ENCODE assay signal across 8 mouse cellular contexts in genomic region chr11:120437857-120438385, GRCm38 (mm10). TPM values are rescaled to one million over a fixed set of nuclear protein-coding genes. Genes with fewer than 3 reads are reported as not detected.
DNase-seq lines count a peak whose midpoint lies in the region; ATAC-seq and TF ChIP-seq lines count a peak whose summit lies in the region.

No protein-coding gene starts in this region.

- no peak for DNase-seq in left cerebral cortex, adult 2 months (ENCODE audit: extremely low spot score in 1 of 2, low spot score in 2 of 2)
- DNase-seq in left cerebral cortex, adult 8-10 months (ENCODE audit: low spot score in 2 of 2): no peak
- no peak for DNase-seq in embryonic facial prominence, embryonic 11.5 days (ENCODE audit: low spot score)
- DNase-seq in intestine, embryonic 14.5 days (ENCODE audit: low spot score): no peak
- no peak for DNase-seq in gastrocnemius, postnatal 25 days
- DNase-seq in cerebellum, postnatal 25 days: no peak
- no peak for DNase-seq in layer of hippocampus, postnatal 25 days (ENCODE audit: extremely low spot score in 1 of 2, low spot score in 1 of 2)

- 30% methylated on average over 12 of the region's 12 CpGs for WGBS in embryonic facial prominence, embryonic 11.5 days
- 25% methylated on average over 12 of the region's 12 CpGs for WGBS in intestine, embryonic 14.5 days

- no peaks in the 10 kb centered on the region for H3K4me1 ChIP-seq in embryonic facial prominence, embryonic 11.5 days (ENCODE audit: control insufficient read depth, insufficient read depth, low read length)
- peaks cover 12% of the 10 kb centered on the region for H3K4me1 ChIP-seq in intestine, embryonic 14.5 days (replicated peaks; ENCODE audit: control insufficient read depth, insufficient read depth, low read length)

- H3K4me2 ChIP-seq in embryonic facial prominence, embryonic 11.5 days (ENCODE audit: low read depth, low read length): peak overlapping the region; percentile 86
- peak overlapping the region; percentile 57 for H3K4me2 ChIP-seq in intestine, embryonic 14.5 days (ENCODE audit: low read length)
- H3K4me2 ChIP-seq in myocyte (ENCODE audit: low read depth): peak overlapping the region; percentile 68

- peak overlapping the region; percentile 95 for H3K4me3 ChIP-seq in left cerebral cortex, adult 2 months
- peak overlapping the region; percentile 99 for H3K4me3 ChIP-seq in embryonic facial prominence, embryonic 11.5 days (ENCODE audit: low read depth, low read length)
- peak overlapping the region; percentile 64 for H3K4me3 ChIP-seq in intestine, embryonic 14.5 days (ENCODE audit: low read depth, low read length)
- peak overlapping the region; percentile 85 for H3K4me3 ChIP-seq in myocyte

- TF ChIP-seq POLR2A in myocyte (IDR thresholded peaks at IDR 0.05; ENCODE audit: insufficient read length, low read depth): no peak

- peaks cover 40% of the 10 kb centered on the region for H3K79me2 ChIP-seq in myocyte (ENCODE audit: control insufficient read depth, insufficient read depth)

- intact Hi-C loops in left cerebral cortex, adult 2 months (cut with DNase I): no loop called here

- ATAC-seq in embryonic facial prominence, embryonic 11.5 days (replicated peaks; ENCODE audit: insufficient number of reproducible peaks, low FRiP score, low TSS enrichment, low read depth): no peak
- ATAC-seq in intestine, embryonic 14.5 days (replicated peaks; ENCODE audit: low FRiP score, low TSS enrichment, low read depth): no peak

- H3ac ChIP-seq in myocyte (ENCODE audit: control insufficient read depth, insufficient read length): peak overlapping the region; percentile 28

- no peak for TF ChIP-seq CTCF in left cerebral cortex, adult 2 months (IDR thresholded peaks at IDR 0.05)

- H3K27ac ChIP-seq in left cerebral cortex, adult 2 months: peak overlapping the region; percentile 92
- 0 out of 2 replicates have a peak overlapping the region, but pooled peaks have one; percentile 65 for H3K27ac ChIP-seq in embryonic facial prominence, embryonic 11.5 days (replicated peaks; ENCODE audit: low read depth, low read length)
- H3K27ac ChIP-seq in intestine, embryonic 14.5 days (ENCODE audit: low read depth): 0 out of 2 replicates have a peak overlapping the region, but pooled peaks have one; percentile 24

- H3K9me3 ChIP-seq in embryonic facial prominence, embryonic 11.5 days (replicated peaks; ENCODE audit: control insufficient read depth, low read length): no peaks in the 10 kb centered on the region
- no peaks in the 10 kb centered on the region for H3K9me3 ChIP-seq in intestine, embryonic 14.5 days (ENCODE audit: control insufficient read depth, low read length)

- peak overlapping the region; percentile 98 for H3K9ac ChIP-seq in embryonic facial prominence, embryonic 11.5 days (replicated peaks; ENCODE audit: low read length)
- H3K9ac ChIP-seq in intestine, embryonic 14.5 days (ENCODE audit: low read length): peak overlapping the region; percentile 93

- H3K36me3 ChIP-seq in embryonic facial prominence, embryonic 11.5 days (replicated peaks; ENCODE audit: control insufficient read depth, insufficient read depth, low read depth, low read length): peaks cover 2% of the 10 kb centered on the region; the same call in 1 of the 2 replicates
- H3K36me3 ChIP-seq in intestine, embryonic 14.5 days (ENCODE audit: control insufficient read depth, insufficient read depth, low read length): peaks cover 21% of the 10 kb centered on the region
- peaks cover 8% of the 10 kb centered on the region for H3K36me3 ChIP-seq in myocyte (ENCODE audit: control insufficient read depth, insufficient read depth)

- no peaks in the 10 kb centered on the region for H3K27me3 ChIP-seq in embryonic facial prominence, embryonic 11.5 days (ENCODE audit: control insufficient read depth, insufficient read depth, low read length)
- no peaks in the 10 kb centered on the region for H3K27me3 ChIP-seq in intestine, embryonic 14.5 days (replicated peaks; ENCODE audit: control insufficient read depth, insufficient read depth, low read length)
- H3K27me3 ChIP-seq in myocyte (ENCODE audit: control insufficient read depth, insufficient read depth, insufficient read length): no peaks in the 10 kb centered on the region

TF ChIP-seq in myocyte, 11 proteins besides CTCF, POLR2A, EP300 and RAD21:
- TF ChIP-seq USF1 (IDR thresholded peaks at IDR 0.05; ENCODE audit: low read depth) (no peak), TCF3 (IDR thresholded peaks at IDR 0.05; ENCODE audit: insufficient read length, low read depth) (no peak), REST (IDR thresholded peaks at IDR 0.05; ENCODE audit: insufficient read depth, insufficient read length) (no peak), CEBPB (IDR thresholded peaks at IDR 0.05; ENCODE audit: insufficient read depth, poor library complexity, severe bottlenecking) (no peak), TCF12 (IDR thresholded peaks at IDR 0.05; ENCODE audit: insufficient read depth, poor library complexity, severe bottlenecking) (no peak), POLR2AphosphoS2 (IDR thresholded peaks at IDR 0.05; ENCODE audit: insufficient read length, low read depth) (no peak), MYOG (IDR thresholded peaks at IDR 0.05; ENCODE audit: control insufficient read depth in 1 of 3, insufficient read depth in 1 of 3, insufficient read length in 2 of 3, low read depth in 2 of 3) (no peak), E2F4 (IDR thresholded peaks at IDR 0.05; ENCODE audit: insufficient read depth) (no peak), SRF (IDR thresholded peaks at IDR 0.05; ENCODE audit: control insufficient read depth, insufficient read length, low read depth) (no peak), MYOD1 (IDR thresholded peaks at IDR 0.05; ENCODE audit: control insufficient read depth in 1 of 3, insufficient read length in 2 of 3, low read depth in 2 of 3) (no peak), MAX (IDR thresholded peaks at IDR 0.05; ENCODE audit: low read depth) (no peak)
TF ChIP-seq in myocyte: peak in this region for 0.

RNA-seq across cellular contexts. Expression of gene Nploc4, which starts 0.4 kb away (rescaled TPM):
- total RNA-seq in left cerebral cortex, adult 2 months (2021): 10 to 100 TPM; 70.9 to 72.4 TPM
- 10 to 100 TPM; 64.8 to 69.9 (median 68.4) TPM for total RNA-seq in left cerebral cortex, adult 8-10 months (2022)
- polyA plus RNA-seq in embryonic facial prominence, embryonic 11.5 days (2014; fragmentation: Nextera tagmentation; extraction: Ambion mirVana): 42.5 and 44.2 TPM in 2 replicates
- 34.5 and 37.4 TPM in 2 replicates for polyA plus RNA-seq in intestine, embryonic 14.5 days (2014; fragmentation: Nextera tagmentation; extraction: Ambion mirVana)
- polyA plus RNA-seq in myocyte (2012; fragmentation: generic; extraction: Trizol): 61.8 TPM
- 10 to 100 TPM; 67.9 to 72.7 TPM for total RNA-seq in gastrocnemius, postnatal 25 days (2021)
- 10 to 100 TPM; 62.4 to 63.0 TPM for total RNA-seq in layer of hippocampus, postnatal 25 days (2021)

RNA-seq across cellular contexts. Expression of gene Tspan10, which starts 4.5 kb away (rescaled TPM):
- total RNA-seq in left cerebral cortex, adult 2 months (2021): 1 to 10 TPM in 1 of 2 experiments, not detected in 1; 3.8 TPM
- 1 to 10 TPM in 2 of 4 experiments, not detected in 2; 2.0 to 2.4 TPM for total RNA-seq in left cerebral cortex, adult 8-10 months (2022)
- 0.56 and 1.2 TPM in 2 replicates for polyA plus RNA-seq in embryonic facial prominence, embryonic 11.5 days (2014; fragmentation: Nextera tagmentation; extraction: Ambion mirVana)
- polyA plus RNA-seq in intestine, embryonic 14.5 days (2014; fragmentation: Nextera tagmentation; extraction: Ambion mirVana): not detected in 2 replicates
- polyA plus RNA-seq in myocyte (2012; fragmentation: generic; extraction: Trizol): not detected
- total RNA-seq in gastrocnemius, postnatal 25 days (2021): 1 to 10 TPM in 1 of 2 experiments, under 1 TPM in 1; 0.54 to 1.1 TPM
- 1 to 10 TPM in 1 of 2 experiments, under 1 TPM in 1; 0.32 to 6.8 TPM for total RNA-seq in layer of hippocampus, postnatal 25 days (2021)

RNA-seq across cellular contexts. Expression of gene Pde6g, which starts 15.4 kb away (rescaled TPM):
- 1 to 10 TPM in 1 of 2 experiments, under 1 TPM in 1; 0.45 to 1.1 TPM for total RNA-seq in left cerebral cortex, adult 2 months (2021)
- under 1 TPM; 0.30 to 0.96 (median 0.41) TPM for total RNA-seq in left cerebral cortex, adult 8-10 months (2022)
- polyA plus RNA-seq in embryonic facial prominence, embryonic 11.5 days (2014; fragmentation: Nextera tagmentation; extraction: Ambion mirVana): 0.48 TPM in 1 of 2 replicates, not detected in the other
- polyA plus RNA-seq in intestine, embryonic 14.5 days (2014; fragmentation: Nextera tagmentation; extraction: Ambion mirVana): not detected in 2 replicates
- polyA plus RNA-seq in myocyte (2012; fragmentation: generic; extraction: Trizol): 0.18 TPM
- total RNA-seq in gastrocnemius, postnatal 25 days (2021): under 1 TPM in 1 of 2 experiments, not detected in 1; 0.83 TPM
- under 1 TPM; 0.56 to 0.59 TPM for total RNA-seq in layer of hippocampus, postnatal 25 days (2021)

RNA-seq across cellular contexts. Expression of gene Oxld1, which starts 19.9 kb away (rescaled TPM):
- 10 to 100 TPM; 13.8 to 15.8 TPM for total RNA-seq in left cerebral cortex, adult 2 months (2021)
- total RNA-seq in left cerebral cortex, adult 8-10 months (2022): 10 to 100 TPM; 13.6 to 20.6 (median 17.4) TPM
- 12.2 and 13.0 TPM in 2 replicates for polyA plus RNA-seq in embryonic facial prominence, embryonic 11.5 days (2014; fragmentation: Nextera tagmentation; extraction: Ambion mirVana)
- 16.5 and 17.5 TPM in 2 replicates for polyA plus RNA-seq in intestine, embryonic 14.5 days (2014; fragmentation: Nextera tagmentation; extraction: Ambion mirVana)
- 17.4 TPM for polyA plus RNA-seq in myocyte (2012; fragmentation: generic; extraction: Trizol)
- total RNA-seq in gastrocnemius, postnatal 25 days (2021): 10 to 100 TPM; 23.3 to 25.0 TPM
- total RNA-seq in layer of hippocampus, postnatal 25 days (2021): 10 to 100 TPM; 15.5 to 16.2 TPM

RNA-seq across cellular contexts. Expression of gene Ccdc137, which starts 20.0 kb away (rescaled TPM):
- total RNA-seq in left cerebral cortex, adult 2 months (2021): 10 to 100 TPM; 28.4 to 28.5 TPM
- 10 to 100 TPM; 16.8 to 25.8 (median 22.1) TPM for total RNA-seq in left cerebral cortex, adult 8-10 months (2022)
- 26.7 and 28.5 TPM in 2 replicates for polyA plus RNA-seq in embryonic facial prominence, embryonic 11.5 days (2014; fragmentation: Nextera tagmentation; extraction: Ambion mirVana)
- polyA plus RNA-seq in intestine, embryonic 14.5 days (2014; fragmentation: Nextera tagmentation; extraction: Ambion mirVana): 30.5 and 31.2 TPM in 2 replicates
- 11.4 TPM for polyA plus RNA-seq in myocyte (2012; fragmentation: generic; extraction: Trizol)
- total RNA-seq in gastrocnemius, postnatal 25 days (2021): 1 to 10 TPM; 5.8 to 7.6 TPM
- 10 to 100 TPM; 23.6 to 26.8 TPM for total RNA-seq in layer of hippocampus, postnatal 25 days (2021)

Comparison
In these comparisons a context has a peak if more than half of its experiments do, and no peak if none do; other contexts are left out.
1. H3K27ac ChIP-seq: peak in every context shown above with its lines; median percentile 92 in left cerebral cortex, adult 2 months; 65 in embryonic facial prominence, embryonic 11.5 days; 24 in intestine, embryonic 14.5 days.